Mouse (Mus musculus): ENCODE data around the gene Cwc25. TPM values are rescaled to one million over a fixed set of nuclear protein-coding genes. Genes with fewer than 3 reads are reported as not detected.
"Not testable (repeated sequence)": the region's sequence is repeated elsewhere in the genome, so short reads cannot be mapped to it uniquely, and the experiment has no call there.

The Cwc25 gene
- polyA plus RNA-seq, 1 experiment: 6.3 TPM

DNA sequence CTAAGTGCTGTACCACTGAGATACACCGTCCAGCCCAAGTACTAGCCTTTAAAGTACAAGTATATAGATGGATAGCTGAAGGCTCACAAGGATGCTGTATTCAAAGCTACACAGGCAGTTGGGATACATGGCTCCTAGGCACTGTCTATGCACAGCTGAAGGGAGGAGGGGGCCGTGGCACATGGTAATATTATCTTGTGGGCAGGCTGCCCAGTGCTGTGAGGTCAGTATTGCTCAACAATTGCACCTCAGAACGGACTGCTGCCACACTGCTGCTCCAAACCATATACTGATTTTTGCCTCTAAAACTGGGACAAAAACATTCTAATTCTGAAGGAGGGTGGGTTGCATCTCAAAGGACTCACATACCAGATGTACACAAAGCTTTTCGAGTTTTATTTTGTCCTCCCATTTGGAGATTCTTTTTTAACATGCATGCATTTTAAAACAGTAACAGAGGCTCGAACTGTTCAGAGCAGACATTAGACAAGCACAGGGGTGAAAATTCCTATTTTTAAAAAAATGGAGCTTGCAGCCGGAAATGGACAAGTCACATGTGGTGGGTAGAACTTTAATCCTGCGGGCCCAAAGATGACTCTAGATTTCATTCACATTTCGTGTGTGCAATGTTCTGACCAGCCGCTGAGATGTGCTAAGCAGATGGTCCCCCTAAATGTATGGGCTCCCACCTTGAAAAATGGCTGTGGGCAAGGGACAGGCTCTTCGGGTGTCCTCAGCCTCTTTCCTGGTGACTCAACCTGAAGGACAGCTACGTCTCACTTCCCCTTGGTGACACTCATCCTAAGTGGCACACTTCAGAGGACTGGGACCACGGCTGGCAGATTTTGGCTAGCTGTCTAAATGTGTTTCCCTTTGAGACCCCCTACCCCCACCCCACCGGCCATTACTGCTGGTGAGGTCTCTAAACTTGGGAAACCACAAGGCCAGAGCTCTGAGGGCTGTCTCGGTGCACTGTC is 51.3 kb downstream of the Cwc25 start:
- no peaks in the 10 kb centered on the region for H3K36me3 ChIP-seq (ENCODE audit: control insufficient read depth, insufficient read depth, low read length)
- H3K27ac ChIP-seq (ENCODE audit: control insufficient read depth, insufficient read depth, low read depth, low read length): no peak overlapping the region
- no peak for TF ChIP-seq POLR2A (IDR thresholded peaks at IDR 0.05; ENCODE audit: control insufficient read depth, low read depth, low read length)
- TF ChIP-seq CTCF (IDR thresholded peaks at IDR 0.05; ENCODE audit: control insufficient read depth, insufficient read depth, insufficient replicate concordance, low read depth, low read length): no peak
- no peaks in the 10 kb centered on the region for H3K4me1 ChIP-seq (ENCODE audit: control insufficient read depth, insufficient read depth, low read length)
- H3K27me3 ChIP-seq (ENCODE audit: control insufficient read depth, insufficient read depth, low read length): no peaks in the 10 kb centered on the region
- H3K4me3 ChIP-seq (ENCODE audit: control insufficient read depth, low read depth, low read length): no peak overlapping the region

GRCm38 (mm10) chr11:97714356-97714755 is 52.0 kb downstream of the Cwc25 start:
- TF ChIP-seq POLR2A (IDR thresholded peaks at IDR 0.05; ENCODE audit: control insufficient read depth, low read depth, low read length) (no peak), CTCF (IDR thresholded peaks at IDR 0.05; ENCODE audit: control insufficient read depth, insufficient read depth, insufficient replicate concordance, low read depth, low read length) (no peak)
- H3K4me3 ChIP-seq (ENCODE audit: control insufficient read depth, low read depth, low read length): no peak overlapping the region

DNA sequence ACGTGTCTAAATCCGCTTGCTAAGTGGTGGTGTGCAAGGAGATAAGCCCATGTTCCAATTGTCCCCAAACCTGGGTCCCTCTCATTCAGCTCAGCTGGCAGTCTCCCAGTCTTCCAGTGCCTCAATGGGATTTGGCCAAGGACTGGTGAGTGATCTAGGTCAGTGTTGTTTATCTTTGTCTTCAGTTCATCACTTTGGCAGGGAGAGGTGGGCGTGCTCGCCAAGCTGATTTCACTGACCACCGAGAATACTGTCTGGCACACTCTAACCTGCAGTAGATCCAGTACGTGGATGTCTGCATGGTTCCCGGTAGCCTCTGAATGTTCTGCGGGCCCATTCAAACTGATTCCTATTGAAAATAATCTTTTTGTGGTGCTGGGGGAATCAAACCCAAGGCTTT is 52.5 kb downstream of the Cwc25 start:
- Histone ChIP-seq H3K27me3 (ENCODE audit: control insufficient read depth, insufficient read depth, low read length) (no peaks in the 10 kb centered on the region), H3K4me1 (ENCODE audit: control insufficient read depth, insufficient read depth, low read length) (no peaks in the 10 kb centered on the region), H3K36me3 (ENCODE audit: control insufficient read depth, insufficient read depth, low read length) (no peaks in the 10 kb centered on the region), H3K4me3 (ENCODE audit: control insufficient read depth, low read depth, low read length) (no peak overlapping the region), H3K27ac (ENCODE audit: control insufficient read depth, insufficient read depth, low read depth, low read length) (no peak overlapping the region)
- TF ChIP-seq POLR2A (IDR thresholded peaks at IDR 0.05; ENCODE audit: control insufficient read depth, low read depth, low read length) (no peak), CTCF (IDR thresholded peaks at IDR 0.05; ENCODE audit: control insufficient read depth, insufficient read depth, insufficient replicate concordance, low read depth, low read length) (no peak)

More at GRCm38 (mm10) chr11:97714356-97714755, 52.0 kb downstream of the Cwc25 start:
- Histone ChIP-seq H3K27me3 (ENCODE audit: control insufficient read depth, insufficient read depth, low read length) (no peaks in the 10 kb centered on the region), H3K4me1 (ENCODE audit: control insufficient read depth, insufficient read depth, low read length) (no peaks in the 10 kb centered on the region), H3K36me3 (ENCODE audit: control insufficient read depth, insufficient read depth, low read length) (no peaks in the 10 kb centered on the region), H3K27ac (ENCODE audit: control insufficient read depth, insufficient read depth, low read depth, low read length) (no peak overlapping the region)

DNA sequence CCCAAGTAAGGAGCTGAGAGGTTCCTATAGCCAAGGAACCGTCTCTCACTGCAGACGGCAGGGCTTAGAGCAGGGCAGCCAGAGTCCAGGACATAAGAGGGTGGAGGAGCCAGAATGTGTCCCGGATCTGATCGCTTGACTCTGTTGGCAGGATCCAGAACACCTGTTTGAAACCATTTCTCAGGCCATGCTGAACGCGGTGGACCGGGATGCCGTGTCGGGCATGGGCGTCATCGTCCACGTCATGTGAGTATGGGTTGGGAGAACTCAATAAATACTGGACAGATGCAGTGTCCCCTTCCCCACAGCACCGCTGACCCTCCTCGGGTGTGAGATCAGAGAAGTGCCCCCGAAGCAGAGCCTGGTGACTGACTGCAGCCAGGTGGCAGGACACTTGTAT is 54.1 kb downstream of the Cwc25 start:
- no peaks in the 10 kb centered on the region for H3K4me1 ChIP-seq (ENCODE audit: control insufficient read depth, insufficient read depth, low read length)

GRCm38 (mm10) chr11:97711200-97711900 is 55.0 kb downstream of the Cwc25 start:
- no peak overlapping the region for H3K4me3 ChIP-seq (ENCODE audit: control insufficient read depth, low read depth, low read length)
- TF ChIP-seq POLR2A (IDR thresholded peaks at IDR 0.05; ENCODE audit: control insufficient read depth, low read depth, low read length) (no peak), CTCF (IDR thresholded peaks at IDR 0.05; ENCODE audit: control insufficient read depth, insufficient read depth, insufficient replicate concordance, low read depth, low read length) (no peak)
- H3K27ac ChIP-seq (ENCODE audit: control insufficient read depth, insufficient read depth, low read depth, low read length): no peak overlapping the region
- H3K27me3 ChIP-seq (ENCODE audit: control insufficient read depth, insufficient read depth, low read length): no peaks in the 10 kb centered on the region
- no peaks in the 10 kb centered on the region for H3K4me1 ChIP-seq (ENCODE audit: control insufficient read depth, insufficient read depth, low read length)
- no peaks in the 10 kb centered on the region for H3K36me3 ChIP-seq (ENCODE audit: control insufficient read depth, insufficient read depth, low read length)

More for the DNA sequence above, 54.1 kb downstream of the Cwc25 start:
- no peak overlapping the region for H3K4me3 ChIP-seq (ENCODE audit: control insufficient read depth, low read depth, low read length)
- H3K27ac ChIP-seq (ENCODE audit: control insufficient read depth, insufficient read depth, low read depth, low read length): no peak overlapping the region
- no peaks in the 10 kb centered on the region for H3K36me3 ChIP-seq (ENCODE audit: control insufficient read depth, insufficient read depth, low read length)
- TF ChIP-seq POLR2A (IDR thresholded peaks at IDR 0.05; ENCODE audit: control insufficient read depth, low read depth, low read length): no peak
- TF ChIP-seq CTCF (IDR thresholded peaks at IDR 0.05; ENCODE audit: control insufficient read depth, insufficient read depth, insufficient replicate concordance, low read depth, low read length): no peak
- H3K27me3 ChIP-seq (ENCODE audit: control insufficient read depth, insufficient read depth, low read length): no peaks in the 10 kb centered on the region

DNA sequence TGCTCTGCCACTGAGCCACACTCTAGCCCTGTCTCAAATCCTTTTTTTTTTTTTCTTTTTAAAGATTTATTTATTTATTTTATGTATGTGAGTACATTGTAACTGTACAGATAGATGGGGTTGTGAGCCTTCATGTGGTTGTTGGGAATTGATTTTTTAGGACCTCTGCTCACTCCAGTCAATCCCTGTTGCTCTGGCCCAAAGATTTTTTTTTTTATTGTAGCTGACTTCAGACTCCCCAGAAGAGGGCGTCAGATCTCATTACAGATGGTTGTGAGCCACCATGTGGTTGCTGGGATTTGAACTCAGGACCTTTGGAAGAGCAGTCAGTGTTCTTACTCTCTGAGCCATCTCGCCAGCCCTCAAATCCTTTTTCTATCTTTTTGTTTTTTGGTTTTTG is 56.3 kb downstream of the Cwc25 start:
- H3K27ac ChIP-seq (ENCODE audit: control insufficient read depth, insufficient read depth, low read depth, low read length); H3K36me3 ChIP-seq (ENCODE audit: control insufficient read depth, insufficient read depth, low read length); H3K4me1 ChIP-seq (ENCODE audit: control insufficient read depth, insufficient read depth, low read length); H3K4me3 ChIP-seq (ENCODE audit: control insufficient read depth, low read depth, low read length); H3K27me3 ChIP-seq (ENCODE audit: control insufficient read depth, insufficient read depth, low read length): not testable (repeated sequence)

DNA sequence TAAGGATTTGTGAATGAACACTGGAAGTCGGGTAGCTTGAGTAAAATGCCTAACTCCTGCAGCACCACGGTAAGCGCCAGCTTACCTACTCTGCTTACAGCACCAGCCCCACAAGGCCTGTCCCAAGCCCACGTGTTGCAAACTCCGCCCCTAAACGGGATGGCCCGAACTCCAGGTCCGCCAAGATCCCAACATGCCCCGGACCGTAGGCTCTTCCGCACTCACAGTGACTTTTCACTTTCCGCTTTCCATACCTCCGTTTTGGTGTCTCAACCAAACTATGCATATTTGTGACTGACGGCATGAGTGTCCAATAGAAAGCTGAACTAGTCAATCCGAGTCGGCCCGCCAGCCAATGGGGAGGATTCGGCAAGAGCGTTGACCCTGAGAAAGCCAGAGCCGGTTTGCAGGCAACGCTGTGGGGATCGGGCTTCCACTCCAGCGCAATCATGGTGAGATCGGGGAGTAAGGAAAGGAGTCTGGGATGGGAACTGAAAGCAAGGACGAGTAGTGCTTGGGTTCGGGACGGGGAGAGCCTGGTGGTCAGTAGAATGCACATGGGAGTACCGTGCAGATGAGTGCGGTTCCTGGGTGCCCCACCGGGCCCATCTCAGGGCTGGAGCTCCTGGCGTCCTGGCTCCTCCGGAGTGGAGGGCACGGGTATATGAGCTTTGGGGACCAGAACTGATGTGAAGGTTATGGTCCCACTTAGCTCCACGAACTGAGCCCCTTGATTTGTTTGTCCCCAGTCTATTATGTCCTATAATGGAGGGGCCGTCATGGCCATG is 63.1 kb downstream of the Cwc25 start, which contains the start of gene Psmb3:
Gene Psmb3 (plus strand): TSS at position 361 of the 788 bp plus-strand sequence.
- no peak for TF ChIP-seq CTCF (IDR thresholded peaks at IDR 0.05; ENCODE audit: control insufficient read depth, insufficient read depth, insufficient replicate concordance, low read depth, low read length)
- TF ChIP-seq POLR2A (IDR thresholded peaks at IDR 0.05; ENCODE audit: control insufficient read depth, low read depth, low read length): peak; percentile 85
- Histone ChIP-seq H3K4me3 (ENCODE audit: control insufficient read depth, low read depth, low read length) (peak within 1 kb of the TSS; percentile 98), H3K27me3 (ENCODE audit: control insufficient read depth, insufficient read depth, low read length) (no peaks in the 10 kb centered on the region), H3K36me3 (ENCODE audit: control insufficient read depth, insufficient read depth, low read length) (no peaks in the 10 kb centered on the region; the same call in 1 of the 2 replicates), H3K27ac (ENCODE audit: control insufficient read depth, insufficient read depth, low read depth, low read length) (peak within 1 kb of the TSS; percentile 86), H3K4me1 (ENCODE audit: control insufficient read depth, insufficient read depth, low read length) (peaks cover 29% of the 10 kb centered on the region)

All from testis, adult 2 months (tissue).